Mouse (Mus musculus): Measurements from ENCODE around the gene Wdr86. TPM values are rescaled to one million over a fixed set of nuclear protein-coding genes. Genes with fewer than 3 reads are reported as not detected.
"Not testable (repeated sequence)": the region's sequence is repeated elsewhere in the genome, so short reads cannot be mapped to it uniquely, and the experiment has no call there.

The Wdr86 gene
- total RNA-seq, 2 experiments from 2014 or later, result 0.44 to 1.4 TPM

DNA sequence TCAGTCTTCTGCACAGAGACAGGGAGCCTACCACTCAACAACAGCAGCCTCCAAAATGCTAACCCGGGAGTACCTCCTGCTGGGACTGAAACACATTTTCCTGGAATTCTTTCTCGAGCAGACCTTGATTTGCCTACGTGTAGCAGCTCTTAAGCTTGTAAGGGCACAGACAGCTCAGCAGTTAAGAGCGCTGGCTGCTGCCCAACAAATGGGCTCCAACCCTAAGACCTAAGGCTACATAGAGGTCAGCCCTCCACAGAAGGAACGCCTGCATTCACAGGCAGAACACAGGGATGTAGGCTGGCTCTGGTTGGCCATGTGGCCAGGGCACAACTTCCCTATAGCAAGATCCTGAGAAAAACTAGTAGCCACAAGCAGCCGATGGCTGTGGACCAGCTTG, 4.6 kb downstream of the Wdr86 start:
- H3K27ac ChIP-seq, result no peak overlapping the region
- DNase-seq (ENCODE audit: low spot score in 2 of 2), result no peak
- TF ChIP-seq CTCF (conservative IDR thresholded peaks at IDR 0.05), result no peak
- no peak overlapping the region for H3K4me3 ChIP-seq

DNA sequence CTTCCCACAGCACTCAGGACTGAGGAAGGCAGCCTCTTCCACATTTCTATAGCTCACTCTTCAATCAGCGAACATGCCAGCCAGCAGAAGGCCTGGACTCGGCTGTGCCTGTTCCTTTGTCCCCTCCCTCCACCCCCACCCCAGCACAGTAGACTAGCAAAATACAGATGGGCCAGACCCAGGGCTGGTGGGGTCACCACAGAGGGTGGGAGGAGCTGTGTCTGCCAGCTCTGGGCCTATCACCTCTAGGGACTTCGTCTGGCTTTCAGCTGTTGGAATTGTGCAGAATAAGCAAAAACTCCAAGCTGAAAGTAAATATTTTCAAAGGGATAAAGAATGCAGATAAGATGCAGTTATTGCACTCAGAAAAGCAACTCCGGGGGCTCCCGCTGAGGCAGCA, 5.7 kb downstream of the Wdr86 start:
- H3K4me3 ChIP-seq, result no peak overlapping the region
- TF ChIP-seq CTCF (conservative IDR thresholded peaks at IDR 0.05), result no peak
- no peak for DNase-seq (ENCODE audit: low spot score in 2 of 2)
- H3K27ac ChIP-seq, result no peak overlapping the region

DNA sequence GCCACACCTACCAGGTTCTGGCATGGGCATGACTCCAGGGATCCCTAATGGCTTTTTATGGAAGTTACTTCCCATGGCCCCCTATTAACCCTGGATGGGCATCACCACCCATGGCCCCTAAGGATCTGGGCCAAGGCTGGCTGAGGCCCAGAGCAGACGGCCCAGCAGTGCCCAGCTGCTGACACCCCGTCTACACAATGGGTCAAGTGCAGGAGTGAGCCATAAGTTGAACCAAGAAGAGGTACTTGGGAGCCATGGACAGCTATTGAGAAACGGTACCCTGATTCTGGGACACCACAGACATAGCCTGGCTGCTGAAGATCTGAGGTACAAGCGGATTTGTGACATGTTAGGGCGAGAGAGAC, 6.3 kb downstream of the Wdr86 start:
- TF ChIP-seq CTCF (conservative IDR thresholded peaks at IDR 0.05), result no peak
- H3K27ac ChIP-seq, result no peak overlapping the region

DNA sequence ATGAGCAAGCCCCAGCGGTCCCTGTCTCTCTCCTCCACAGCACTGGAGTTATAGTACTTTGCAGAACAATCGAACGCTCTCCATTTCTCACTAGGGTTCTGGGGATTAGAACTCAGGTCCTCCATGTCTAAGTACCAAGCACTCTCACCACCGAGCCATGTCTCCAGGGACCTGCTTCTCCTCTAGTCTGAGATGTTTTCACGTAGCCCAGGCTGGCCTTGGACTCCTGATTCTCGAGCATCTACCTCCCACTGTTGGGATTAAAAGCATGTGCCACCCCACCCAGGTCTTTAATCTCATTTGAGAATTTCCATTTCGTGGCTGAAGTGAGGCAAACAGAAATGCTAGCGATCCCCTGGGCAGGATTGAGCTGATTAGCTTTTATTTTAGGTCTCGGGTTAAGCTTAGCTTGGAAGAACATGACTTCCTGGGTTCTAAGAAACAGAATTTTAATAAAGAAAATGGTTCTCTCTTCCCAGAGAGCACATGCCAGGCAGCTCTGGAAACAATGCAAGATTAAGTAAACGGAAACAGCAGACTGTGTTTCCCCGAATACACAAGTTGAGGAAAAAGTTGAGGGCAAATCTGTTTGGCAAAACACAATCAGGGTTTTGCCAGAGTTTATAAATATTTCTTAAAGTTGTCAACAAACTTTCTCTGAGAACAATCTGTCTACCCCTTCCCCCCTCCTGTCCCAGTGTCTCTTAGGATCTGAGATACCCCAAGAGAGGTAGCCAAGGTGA, 6.8 kb downstream of the Wdr86 start:
- no peak for TF ChIP-seq CTCF (conservative IDR thresholded peaks at IDR 0.05)
- no peak overlapping the region for H3K27ac ChIP-seq
- DNase-seq (ENCODE audit: low spot score in 2 of 2), result no peak
- H3K4me3 ChIP-seq, result no peak overlapping the region

More for the DNA sequence above, 6.3 kb downstream of the Wdr86 start:
- no peak for DNase-seq (ENCODE audit: low spot score in 2 of 2)
- H3K4me3 ChIP-seq, result no peak overlapping the region

DNA sequence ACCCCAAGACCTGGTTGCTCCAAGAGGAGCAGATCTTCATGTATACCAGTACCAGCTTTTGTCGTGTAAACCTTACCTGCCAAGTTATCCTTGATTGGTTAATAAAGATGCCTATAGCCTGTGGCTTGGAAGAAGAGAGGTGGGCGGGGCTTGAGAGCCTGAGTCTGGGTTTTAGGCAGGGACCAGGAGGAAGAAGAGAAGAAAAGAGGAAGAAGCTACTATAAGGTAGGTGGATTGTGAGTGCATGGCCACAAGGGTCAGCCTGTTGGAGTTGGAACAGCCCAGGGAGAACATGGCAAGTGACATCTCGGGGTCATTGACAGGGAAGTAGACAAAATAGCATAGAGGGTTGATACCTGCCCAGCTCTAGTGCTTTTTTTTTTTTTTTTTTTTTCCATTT, 10.7 kb downstream of the Wdr86 start:
- no peak for DNase-seq (ENCODE audit: low spot score in 2 of 2)
- no peak for TF ChIP-seq CTCF (conservative IDR thresholded peaks at IDR 0.05)
- H3K4me3 ChIP-seq, result no peak overlapping the region
- H3K27ac ChIP-seq, result no peak overlapping the region

DNA sequence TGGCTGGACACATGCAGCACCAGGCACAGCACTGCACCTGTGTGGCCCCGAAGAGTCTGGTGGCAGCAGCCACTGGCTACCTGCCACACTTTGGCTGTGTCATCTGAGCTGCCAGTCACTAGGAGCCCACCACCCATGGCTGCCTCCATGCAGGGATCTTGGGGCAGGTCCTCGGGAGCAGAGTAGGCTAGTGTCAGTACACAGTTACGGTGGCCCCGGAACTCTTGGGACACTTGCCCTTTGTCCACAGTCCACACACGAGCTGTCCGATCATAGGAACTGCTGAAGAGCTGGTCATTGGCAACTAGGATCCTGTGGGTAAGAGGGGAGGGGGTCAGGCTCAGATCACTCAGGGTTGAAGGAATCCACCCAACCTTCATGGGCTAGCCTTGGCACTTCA, 12.5 kb downstream of the Wdr86 start:
- no peak overlapping the region for H3K4me3 ChIP-seq
- no peak for TF ChIP-seq CTCF (conservative IDR thresholded peaks at IDR 0.05)
- DNase-seq (ENCODE audit: low spot score in 2 of 2), result no peak
- no peak overlapping the region for H3K27ac ChIP-seq

DNA sequence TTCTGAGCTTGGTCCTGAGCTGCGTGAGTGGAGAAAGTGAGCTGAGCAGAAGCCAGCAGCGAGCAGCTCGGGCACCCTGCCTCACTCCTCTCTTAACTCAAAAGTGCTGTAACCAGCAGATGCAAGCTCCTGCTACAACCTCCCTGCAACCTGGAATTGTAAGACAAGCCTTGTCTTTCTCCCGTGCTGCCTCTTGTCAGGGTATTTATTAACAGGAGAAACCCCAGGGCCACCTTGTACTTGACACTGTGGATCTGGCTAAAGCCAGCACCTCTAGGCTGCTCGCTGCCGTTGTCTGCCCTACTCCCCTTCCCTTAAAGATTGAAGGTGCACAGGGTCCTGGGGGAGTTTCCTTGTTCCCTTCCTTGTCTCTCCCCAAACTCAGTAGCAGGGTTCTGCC, 16.5 kb downstream of the Wdr86 start:
- no peak for DNase-seq (ENCODE audit: low spot score in 2 of 2)
- H3K27ac ChIP-seq, result no peak overlapping the region
- no peak overlapping the region for H3K4me3 ChIP-seq
- TF ChIP-seq CTCF (conservative IDR thresholded peaks at IDR 0.05), result no peak

DNA sequence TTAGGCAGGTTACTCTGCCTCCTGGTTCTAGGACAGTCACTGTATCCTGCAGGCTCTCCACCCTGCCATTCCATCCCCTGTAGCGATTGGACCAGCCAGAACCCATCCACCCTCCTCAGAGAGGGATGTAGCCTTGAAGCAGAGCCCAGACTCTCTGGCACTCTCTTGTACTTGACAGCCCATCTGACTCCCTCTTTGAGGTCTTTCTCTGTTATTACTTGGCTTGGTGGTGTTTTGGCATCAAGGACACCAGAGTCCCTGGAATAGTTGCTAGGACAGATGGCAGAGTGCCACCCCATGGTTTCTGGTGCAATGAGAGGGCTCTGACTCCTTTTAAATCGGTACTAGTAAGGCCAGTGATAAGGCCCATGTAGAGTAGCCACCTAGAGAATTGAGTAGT, 17.3 kb downstream of the Wdr86 start:
- no peak overlapping the region for H3K4me3 ChIP-seq
- peak; percentile 21 to 24 for DNase-seq (ENCODE audit: low spot score in 2 of 2)
- no peak overlapping the region for H3K27ac ChIP-seq

DNA sequence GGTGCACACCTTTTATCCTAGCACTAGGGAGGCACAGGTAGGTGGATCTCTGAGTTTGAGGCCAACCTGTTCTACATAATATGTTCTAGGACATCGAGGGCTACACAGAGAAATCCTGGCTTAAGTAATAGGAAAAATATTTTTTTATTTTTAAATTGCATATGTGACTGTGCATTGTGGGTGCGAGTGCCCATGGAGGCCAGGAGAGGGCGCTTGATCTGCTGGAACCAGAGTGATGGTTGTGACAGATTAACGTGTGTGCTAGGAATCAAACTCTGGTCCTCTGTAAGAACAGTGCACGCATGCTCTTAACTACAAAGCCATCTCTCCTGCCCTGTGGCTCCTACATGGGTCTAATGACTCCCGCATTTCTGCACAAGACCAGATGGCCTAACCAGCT, 18.9 kb downstream of the Wdr86 start:
- TF ChIP-seq CTCF (conservative IDR thresholded peaks at IDR 0.05), result peak; percentile 45
- no peak overlapping the region for H3K4me3 ChIP-seq
- no peak for DNase-seq (ENCODE audit: low spot score in 2 of 2)
- H3K27ac ChIP-seq, result no peak overlapping the region

More for the DNA sequence above, 17.3 kb downstream of the Wdr86 start:
- TF ChIP-seq CTCF (conservative IDR thresholded peaks at IDR 0.05), result no peak

DNA sequence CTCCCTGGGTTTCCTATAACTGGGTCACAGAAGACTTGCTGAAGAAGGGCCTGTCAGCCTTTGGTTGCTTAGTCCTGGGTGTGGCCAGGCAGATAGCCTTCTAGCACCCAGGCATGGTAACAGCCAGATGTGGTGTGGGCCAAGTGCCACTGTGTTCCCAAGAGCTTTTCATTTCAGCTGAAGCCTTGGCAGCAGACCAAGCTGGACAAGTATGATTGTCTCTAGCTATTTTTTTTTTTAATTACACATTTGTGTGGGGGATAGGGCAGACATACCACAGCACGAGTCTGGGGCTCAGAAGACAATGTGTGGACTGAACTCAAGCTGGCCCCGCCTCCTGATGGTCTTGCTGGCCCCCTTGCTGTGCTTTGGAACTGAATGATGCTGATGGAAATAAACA, 20.6 kb downstream of the Wdr86 start:
- DNase-seq (ENCODE audit: low spot score in 2 of 2), result no peak
- Histone ChIP-seq H3K4me3 (no peak overlapping the region), H3K27ac (no peak overlapping the region; the same call in 1 of the 2 replicates)
- no peak for TF ChIP-seq CTCF (conservative IDR thresholded peaks at IDR 0.05)

DNA sequence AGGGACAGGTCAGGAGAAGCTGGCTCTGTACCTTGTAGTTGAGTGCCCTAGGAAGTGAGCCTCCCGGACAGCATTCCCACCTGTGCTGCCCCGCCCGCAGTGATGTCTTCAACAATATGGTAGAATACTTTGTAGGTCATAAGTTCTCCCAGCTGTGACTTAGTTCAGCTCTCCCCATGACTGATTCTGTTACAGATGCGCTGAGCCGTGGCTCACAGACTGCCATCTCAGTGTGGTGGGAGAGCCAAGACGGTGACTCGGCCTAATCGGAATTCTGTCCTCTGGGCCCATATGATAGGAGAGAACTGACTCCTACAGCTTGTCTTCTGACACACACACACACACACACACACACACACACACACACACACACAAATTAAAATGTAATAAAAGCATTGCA, 25.9 kb downstream of the Wdr86 start:
- Histone ChIP-seq H3K4me3 (no peak overlapping the region), H3K27ac (no peak overlapping the region)
- TF ChIP-seq CTCF (conservative IDR thresholded peaks at IDR 0.05), result no peak
- no peak for DNase-seq (ENCODE audit: low spot score in 2 of 2)

DNA sequence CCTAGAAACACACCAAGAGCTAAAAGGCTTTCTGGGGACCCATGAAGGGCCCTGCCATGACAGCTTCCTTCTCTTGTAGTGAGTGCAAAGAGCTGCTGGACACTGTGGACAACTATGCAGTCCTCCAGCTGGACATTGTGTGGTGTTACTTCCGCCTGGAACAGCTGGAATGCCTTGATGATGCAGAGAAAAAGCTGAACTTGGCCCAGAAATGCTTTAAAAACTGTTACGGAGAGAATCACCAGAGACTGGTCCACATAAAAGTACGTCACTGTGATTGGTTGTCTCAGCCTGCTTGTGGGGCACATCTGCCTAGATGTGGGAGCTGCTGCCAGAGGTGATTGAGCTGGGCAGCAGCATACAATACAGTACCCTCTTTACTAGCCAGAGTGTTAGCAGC, 29.3 kb downstream of the Wdr86 start:
- DNase-seq (ENCODE audit: low spot score in 2 of 2), result no peak
- Histone ChIP-seq H3K27ac (peak overlapping the region; percentile 46; the same call in 1 of the 2 replicates), H3K4me3 (no peak overlapping the region)
- TF ChIP-seq CTCF (conservative IDR thresholded peaks at IDR 0.05), result no peak

DNA sequence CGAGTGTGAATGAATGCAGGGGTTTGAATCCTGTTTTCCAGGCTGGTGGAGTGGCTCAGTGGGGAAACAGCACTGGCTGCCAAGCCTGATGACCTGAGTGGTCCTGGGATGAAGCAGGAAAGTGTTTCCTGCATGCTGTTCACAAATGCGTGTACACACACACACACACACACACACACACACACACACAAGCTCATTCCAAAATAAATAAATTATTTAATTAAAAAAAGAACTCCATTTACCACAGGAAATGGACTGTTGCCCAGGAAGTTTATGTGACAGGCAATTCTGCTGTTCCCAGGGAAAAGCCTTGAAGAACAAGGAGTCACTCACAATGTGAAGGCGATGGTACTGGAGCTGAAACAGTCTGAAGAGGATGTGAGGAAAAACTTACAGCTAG, 33.8 kb downstream of the Wdr86 start:
- no peak for TF ChIP-seq CTCF (conservative IDR thresholded peaks at IDR 0.05)
- Histone ChIP-seq H3K27ac (no peak overlapping the region), H3K4me3 (no peak overlapping the region)
- DNase-seq (ENCODE audit: low spot score in 2 of 2), result no peak

DNA sequence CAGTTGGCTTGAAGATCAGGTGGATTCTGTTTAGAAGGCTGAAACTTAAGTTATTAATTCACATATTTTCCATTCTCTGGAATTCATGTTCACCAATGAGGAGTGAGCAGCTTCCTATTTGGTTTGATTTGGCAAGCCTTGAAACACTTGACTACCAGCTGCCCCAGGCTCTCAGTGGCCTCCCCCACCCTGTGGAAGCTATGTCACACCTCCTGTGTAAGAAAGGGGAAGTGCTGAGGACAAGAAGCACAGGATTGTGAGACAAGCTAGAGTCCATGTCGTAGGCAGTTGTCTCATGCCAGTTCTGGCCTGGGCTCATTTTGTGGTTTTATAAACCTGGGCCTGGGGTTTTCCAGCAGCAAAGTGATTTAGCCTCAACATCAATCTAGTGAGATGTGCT, 42.8 kb downstream of the Wdr86 start:
- Histone ChIP-seq H3K27ac (no peak overlapping the region), H3K4me3 (no peak overlapping the region)
- no peak for DNase-seq (ENCODE audit: low spot score in 2 of 2)
- no peak for TF ChIP-seq CTCF (conservative IDR thresholded peaks at IDR 0.05)

DNA sequence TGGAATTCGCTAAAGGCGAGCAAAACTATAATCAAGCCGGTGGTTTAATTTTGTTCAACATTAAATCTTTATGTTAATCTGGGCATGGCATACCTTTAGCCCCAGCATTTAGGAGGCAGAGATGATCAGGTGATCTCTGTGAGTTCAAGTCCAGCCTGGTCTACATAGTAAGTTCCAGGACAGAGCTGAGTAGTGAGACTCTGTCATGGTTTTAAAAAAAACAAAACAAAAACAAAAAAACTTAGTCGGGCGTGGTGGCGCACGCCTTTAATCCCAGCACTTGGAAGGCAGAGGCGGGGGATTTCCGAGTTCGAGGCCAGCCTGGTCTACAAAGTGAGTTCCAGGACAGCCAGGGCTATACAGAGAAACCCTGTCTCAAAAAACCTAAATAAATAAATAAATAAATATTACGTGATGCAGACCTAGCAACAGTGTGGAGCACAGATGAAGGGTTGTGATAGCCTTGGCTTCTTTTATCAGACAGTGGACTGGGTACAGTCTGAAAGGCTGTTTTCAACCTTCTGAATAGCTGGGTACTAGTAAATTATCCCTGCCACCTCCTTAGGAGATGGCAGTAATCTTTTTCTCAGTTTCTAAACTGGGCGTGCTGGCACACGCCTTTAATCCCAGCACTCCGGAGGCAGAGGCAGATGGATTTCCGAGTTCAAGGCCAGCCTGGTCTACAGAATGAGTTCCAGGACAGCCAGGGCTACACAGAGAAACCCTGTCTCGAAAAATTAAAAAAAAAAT, 43.7 kb downstream of the Wdr86 start:
- peak overlapping the region; percentile 93 for H3K27ac ChIP-seq
- H3K4me3 ChIP-seq, result peak overlapping the region; percentile 83
- not testable (repeated sequence) for DNase-seq (ENCODE audit: low spot score in 2 of 2)
